Mouse (Mus musculus): ENCODE results near the gene Vav2. TPM values are rescaled to one million over a fixed set of nuclear protein-coding genes. Genes with fewer than 3 reads are reported as not detected.

Vav2 gene
- polyA plus RNA-seq, 1 experiment from 2014 or later = 3.2 TPM

DNA sequence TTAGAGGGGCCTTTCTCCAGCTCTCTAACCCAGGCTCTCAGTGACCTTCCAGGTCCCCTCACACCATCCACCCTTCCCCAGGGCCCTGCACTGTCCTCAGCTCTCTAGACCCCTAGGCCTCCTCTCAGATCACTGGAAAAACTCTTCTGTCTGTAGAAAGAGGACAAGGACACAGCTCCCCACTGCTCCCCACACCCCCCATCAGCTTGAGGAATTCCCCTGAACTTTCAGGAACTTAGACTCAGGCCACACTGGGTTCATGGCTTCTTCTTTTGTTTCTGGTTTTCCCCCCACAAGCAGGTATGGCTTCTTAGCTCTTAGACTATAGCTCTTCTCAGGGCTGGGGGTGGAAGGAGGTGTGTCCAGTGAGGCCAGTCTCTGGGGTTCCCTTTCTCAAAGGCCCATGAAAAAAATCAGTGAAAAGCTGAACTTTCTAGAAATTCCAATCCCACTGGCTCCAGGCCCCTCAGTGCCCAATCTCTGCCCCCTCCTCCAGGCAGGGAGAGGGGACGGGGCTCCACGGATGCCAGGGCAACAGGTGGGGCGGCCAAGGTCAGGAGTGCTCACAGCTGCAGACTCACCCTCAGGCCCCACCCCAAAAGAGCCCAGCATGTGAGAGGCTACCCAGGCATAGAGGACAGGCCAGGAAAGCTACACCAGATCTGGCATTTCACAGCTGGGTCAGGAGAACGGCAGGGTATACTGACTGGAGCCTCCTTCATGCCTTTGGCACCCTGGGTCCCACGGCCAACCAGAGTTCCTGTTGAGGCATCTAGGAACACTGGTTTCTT is 21.5 kb downstream of the Vav2 start:
- peaks cover 62% of the 10 kb centered on the region for H3K4me1 ChIP-seq (replicated peaks)
- ATAC-seq (ENCODE audit: low read depth) = 0 out of 2 replicates have a peak, but pooled peaks have one; percentile 18
- DNase-seq = no peak
- no peak overlapping the region for H3K9ac ChIP-seq
- H3K9me3 ChIP-seq (replicated peaks) = no peaks in the 10 kb centered on the region
- H3K4me2 ChIP-seq = no peak overlapping the region
- no peaks in the 10 kb centered on the region for H3K27me3 ChIP-seq
- H3K4me3 ChIP-seq (replicated peaks) = no peak overlapping the region
- 0 out of 2 replicates have a peak overlapping the region, but pooled peaks have one; percentile 3 for H3K27ac ChIP-seq
- no peaks in the 10 kb centered on the region for H3K36me3 ChIP-seq
- whole genome bisulfite sequencing (ENCODE audit: insufficient replicate concordance) = 54% methylated on average over 5 of the region's 5 CpGs

DNA sequence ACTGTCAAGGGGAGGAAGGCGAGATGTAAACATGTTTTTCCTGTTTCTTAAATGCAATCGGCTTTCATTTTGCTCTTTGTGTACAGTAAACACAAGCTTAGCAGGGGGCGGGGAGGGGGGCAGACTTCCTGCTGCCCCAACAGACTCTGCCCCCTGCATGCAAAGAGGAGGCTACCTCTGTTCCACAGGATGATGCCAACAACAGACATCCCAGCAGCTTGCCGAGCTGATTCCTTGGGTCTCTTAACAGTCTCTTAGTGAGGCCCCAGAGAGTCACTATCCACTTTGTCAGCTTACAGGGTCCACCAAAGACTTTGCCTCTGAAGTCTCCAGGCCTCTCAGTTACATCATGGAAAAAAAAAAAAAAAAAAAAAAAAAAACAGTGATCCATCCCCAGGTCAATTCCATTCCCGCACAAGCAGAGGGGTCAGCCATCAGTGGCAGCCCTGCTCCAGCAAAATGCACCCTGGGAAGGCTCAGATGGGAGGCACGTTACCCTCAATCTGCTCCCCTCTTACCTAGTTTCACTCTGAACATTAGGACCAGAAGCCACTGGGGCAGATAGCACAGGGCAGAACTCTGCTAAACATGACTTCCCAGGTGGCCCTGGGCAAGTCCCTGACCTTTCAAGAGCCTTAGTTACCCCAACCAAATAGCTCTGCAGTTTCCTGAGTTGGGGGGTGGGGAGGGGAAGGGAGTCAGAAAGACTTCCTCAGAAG is 22.3 kb downstream of the Vav2 start:
- H3K4me1 ChIP-seq (replicated peaks) = peaks cover 60% of the 10 kb centered on the region
- no peaks in the 10 kb centered on the region for H3K27me3 ChIP-seq
- H3K27ac ChIP-seq = 0 out of 2 replicates have a peak overlapping the region, but pooled peaks have one; percentile 3
- DNase-seq = no peak
- no peak overlapping the region for H3K4me2 ChIP-seq
- H3K9ac ChIP-seq = no peak overlapping the region
- peak; percentile 49; the same call in 1 of the 2 replicates for ATAC-seq (ENCODE audit: low read depth)
- 0 out of 2 replicates have a peak, but pooled peaks cover 3% of the 10 kb centered on the region for H3K9me3 ChIP-seq (replicated peaks)
- H3K36me3 ChIP-seq = peaks cover under 1% of the 10 kb centered on the region; the same call in 1 of the 2 replicates
- no peak overlapping the region for H3K4me3 ChIP-seq (replicated peaks)
- WGBS (ENCODE audit: insufficient replicate concordance) = 53% methylated on average over 6 of the region's 6 CpGs

DNA sequence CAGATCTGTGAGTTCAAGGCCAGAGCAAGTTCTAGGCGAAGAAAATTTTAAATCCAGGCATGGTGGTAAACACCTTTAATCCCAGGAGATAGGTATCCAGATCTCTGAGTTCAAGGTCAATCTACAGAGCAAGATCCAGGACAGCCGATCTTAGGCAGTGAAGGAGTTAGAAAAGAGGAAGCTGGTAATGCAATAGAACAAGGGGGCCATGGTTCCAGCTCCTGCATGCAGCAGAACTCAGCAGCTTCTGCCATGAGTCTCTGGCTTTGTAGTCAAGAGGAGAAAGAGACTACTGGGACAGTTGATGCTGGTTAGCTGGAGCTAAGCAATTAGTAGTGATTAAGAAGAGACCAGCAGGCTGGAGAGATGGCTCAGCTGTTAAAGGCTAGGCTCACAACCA is 25.3 kb downstream of the Vav2 start:
- 0 out of 2 replicates have a peak, but pooled peaks cover 6% of the 10 kb centered on the region for H3K9me3 ChIP-seq (replicated peaks)
- ATAC-seq (ENCODE audit: low read depth) (no peak), DNase-seq (no peak)
- peaks cover 8% of the 10 kb centered on the region; the same call in 1 of the 2 replicates for H3K36me3 ChIP-seq
- no peak overlapping the region for H3K4me2 ChIP-seq
- H3K4me3 ChIP-seq (replicated peaks) = no peak overlapping the region
- H3K27me3 ChIP-seq = no peaks in the 10 kb centered on the region
- H3K9ac ChIP-seq = no peak overlapping the region
- peaks cover 35% of the 10 kb centered on the region for H3K4me1 ChIP-seq (replicated peaks)
- no peak overlapping the region for H3K27ac ChIP-seq
- WGBS (ENCODE audit: insufficient replicate concordance) = 42% methylated on average over 2 of the region's 2 CpGs

DNA sequence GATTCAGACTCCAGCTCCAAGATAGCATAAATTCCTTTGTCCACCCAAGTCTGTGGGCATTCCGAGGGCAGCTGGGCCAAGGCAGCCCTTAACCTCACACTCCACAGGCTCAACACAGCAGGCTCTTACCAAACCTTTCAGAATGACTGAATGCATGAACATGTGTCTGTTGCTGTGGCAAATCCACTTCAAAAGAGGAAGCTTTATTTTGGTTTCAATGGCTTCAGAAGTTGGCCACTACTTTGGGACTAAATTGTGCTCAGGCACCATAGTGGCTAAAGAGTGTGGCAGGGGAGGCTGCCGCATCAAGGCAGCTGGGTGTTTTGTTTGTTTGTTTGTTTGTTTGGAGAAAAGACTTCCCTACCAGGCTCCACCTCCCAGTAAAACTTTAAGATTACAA is 26.8 kb downstream of the Vav2 start:
- no peak overlapping the region for H3K27ac ChIP-seq
- peaks cover 8% of the 10 kb centered on the region; the same call in 1 of the 2 replicates for H3K36me3 ChIP-seq
- no peak overlapping the region for H3K4me3 ChIP-seq (replicated peaks)
- H3K27me3 ChIP-seq = no peaks in the 10 kb centered on the region
- no peak overlapping the region for H3K9ac ChIP-seq
- no peak for ATAC-seq (ENCODE audit: low read depth)
- WGBS (ENCODE audit: insufficient replicate concordance) = 76% methylated on average over 2 of the region's 2 CpGs
- no peak for DNase-seq
- 0 out of 2 replicates have a peak, but pooled peaks cover 6% of the 10 kb centered on the region for H3K9me3 ChIP-seq (replicated peaks)
- H3K4me2 ChIP-seq = no peak overlapping the region
- H3K4me1 ChIP-seq (replicated peaks) = peaks cover 35% of the 10 kb centered on the region

DNA sequence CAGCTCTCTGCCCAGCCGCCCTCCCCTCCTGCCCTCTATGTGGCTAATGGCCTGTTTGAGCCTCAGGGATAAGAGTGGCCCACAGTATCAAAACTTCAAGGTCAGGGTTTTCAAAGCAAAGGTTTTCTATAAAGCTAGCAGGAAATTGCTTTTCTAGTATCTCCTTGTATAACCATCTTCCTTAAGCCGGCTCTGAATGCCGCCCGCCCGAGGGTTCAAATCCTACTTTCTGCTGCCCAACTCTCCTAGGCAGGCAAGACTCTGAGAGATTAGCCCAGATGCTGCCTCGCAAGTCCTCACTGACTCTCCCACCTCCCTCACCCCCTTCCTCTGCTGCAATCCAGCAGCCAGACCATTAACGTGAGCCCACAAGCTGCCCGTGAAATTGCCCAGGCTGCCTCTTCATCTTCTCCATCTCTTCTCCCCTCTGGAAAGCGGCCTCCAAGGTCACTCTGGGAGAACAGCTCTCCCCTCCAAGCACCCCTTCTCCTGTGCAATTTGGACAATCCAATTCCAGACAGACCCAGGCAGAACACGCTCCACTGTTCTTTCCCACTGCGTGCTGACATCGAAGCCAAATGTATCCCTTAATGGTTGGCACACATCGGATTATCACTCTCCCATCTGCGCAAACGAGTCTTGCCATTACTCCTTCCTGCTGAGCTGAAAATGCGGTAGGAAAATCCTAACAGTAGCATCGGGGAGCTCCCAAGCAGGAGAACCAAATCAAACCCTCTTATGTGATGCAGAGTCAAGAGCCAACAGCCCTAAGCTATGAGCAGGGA is 30.0 kb downstream of the Vav2 start:
- no peaks in the 10 kb centered on the region for H3K27me3 ChIP-seq
- H3K36me3 ChIP-seq = peaks cover 8% of the 10 kb centered on the region; the same call in 1 of the 2 replicates
- 69% methylated on average over 17 of the region's 17 CpGs for WGBS (ENCODE audit: insufficient replicate concordance)
- H3K9ac ChIP-seq = no peak overlapping the region
- no peak for ATAC-seq (ENCODE audit: low read depth)
- no peak overlapping the region for H3K4me3 ChIP-seq (replicated peaks)
- H3K9me3 ChIP-seq (replicated peaks) = 0 out of 2 replicates have a peak, but pooled peaks cover 6% of the 10 kb centered on the region
- H3K4me2 ChIP-seq = no peak overlapping the region
- peaks cover 29% of the 10 kb centered on the region for H3K4me1 ChIP-seq (replicated peaks)
- DNase-seq = no peak
- H3K27ac ChIP-seq = no peak overlapping the region

DNA sequence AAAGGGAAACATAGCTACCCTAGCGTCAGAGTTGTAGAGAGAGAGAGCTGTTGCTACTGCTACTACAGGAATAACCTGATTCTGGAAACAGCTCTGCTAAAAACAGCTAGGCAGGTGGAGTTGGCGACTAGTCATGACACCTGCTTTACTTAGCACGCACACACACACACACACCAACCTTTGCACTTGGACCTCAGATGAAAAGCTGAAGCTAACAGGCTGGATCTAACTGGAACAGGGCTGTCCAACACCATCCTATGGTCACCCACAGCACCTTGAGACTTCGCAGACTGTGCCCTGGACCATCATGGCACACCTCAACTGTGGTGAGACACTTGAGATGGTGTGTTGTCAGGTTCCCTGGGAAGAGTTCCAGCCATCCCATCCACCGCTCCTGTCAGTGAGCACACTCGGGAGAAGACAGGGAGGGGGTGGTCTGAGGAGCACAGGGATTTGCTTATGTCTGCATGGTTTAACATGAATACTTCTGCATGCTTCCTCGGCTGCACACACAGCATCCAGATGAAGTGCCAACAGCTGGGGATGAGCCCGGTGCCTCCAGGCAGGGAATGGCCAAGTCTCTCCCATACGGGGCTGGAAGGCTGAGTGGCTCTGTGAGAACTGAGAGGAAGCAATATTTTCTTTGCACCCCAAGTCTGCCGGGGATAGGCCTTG is 32.5 kb downstream of the Vav2 start:
- no peaks in the 10 kb centered on the region for H3K27me3 ChIP-seq
- H3K4me1 ChIP-seq (replicated peaks) = peaks cover 53% of the 10 kb centered on the region
- WGBS (ENCODE audit: insufficient replicate concordance) = 68% methylated on average over 10 of the region's 10 CpGs
- H3K4me2 ChIP-seq = no peak overlapping the region
- H3K36me3 ChIP-seq = peaks cover 6% of the 10 kb centered on the region; the same call in 1 of the 2 replicates
- no peak overlapping the region for H3K4me3 ChIP-seq (replicated peaks)
- no peak for DNase-seq
- H3K9me3 ChIP-seq (replicated peaks) = 0 out of 2 replicates have a peak, but pooled peaks cover under 1% of the 10 kb centered on the region
- no peak for ATAC-seq (ENCODE audit: low read depth)
- H3K9ac ChIP-seq = no peak overlapping the region
- H3K27ac ChIP-seq = no peak overlapping the region

DNA sequence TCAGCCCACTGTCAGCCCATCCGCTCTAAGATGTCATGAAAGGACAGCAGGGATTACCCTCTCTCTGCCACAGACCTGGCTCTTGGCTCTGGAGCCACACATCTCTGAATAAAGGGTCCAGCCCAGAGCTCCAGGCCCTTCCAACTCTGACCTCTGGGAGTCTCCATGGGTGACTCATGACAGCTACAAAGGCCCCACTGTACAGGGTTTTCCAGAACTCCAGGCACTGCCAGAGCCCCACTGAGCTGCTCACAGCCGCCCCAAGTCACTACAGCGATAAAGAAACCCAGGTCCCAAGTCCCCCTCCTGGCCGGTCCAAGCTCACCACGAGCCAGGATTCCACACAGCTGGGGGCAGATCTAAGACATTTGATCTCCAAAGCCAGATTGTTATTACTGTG is 34.6 kb downstream of the Vav2 start:
- Histone ChIP-seq H3K36me3 (no peaks in the 10 kb centered on the region), H3K9me3 (replicated peaks) (no peaks in the 10 kb centered on the region), H3K4me3 (replicated peaks) (no peak overlapping the region), H3K4me1 (replicated peaks) (peaks cover 62% of the 10 kb centered on the region), H3K27me3 (no peaks in the 10 kb centered on the region), H3K27ac (no peak overlapping the region), H3K4me2 (no peak overlapping the region), H3K9ac (no peak overlapping the region)
- ATAC-seq (ENCODE audit: low read depth) = no peak
- no peak for DNase-seq
- WGBS (ENCODE audit: insufficient replicate concordance) = 56% methylated on average over 5 of the region's 5 CpGs

DNA sequence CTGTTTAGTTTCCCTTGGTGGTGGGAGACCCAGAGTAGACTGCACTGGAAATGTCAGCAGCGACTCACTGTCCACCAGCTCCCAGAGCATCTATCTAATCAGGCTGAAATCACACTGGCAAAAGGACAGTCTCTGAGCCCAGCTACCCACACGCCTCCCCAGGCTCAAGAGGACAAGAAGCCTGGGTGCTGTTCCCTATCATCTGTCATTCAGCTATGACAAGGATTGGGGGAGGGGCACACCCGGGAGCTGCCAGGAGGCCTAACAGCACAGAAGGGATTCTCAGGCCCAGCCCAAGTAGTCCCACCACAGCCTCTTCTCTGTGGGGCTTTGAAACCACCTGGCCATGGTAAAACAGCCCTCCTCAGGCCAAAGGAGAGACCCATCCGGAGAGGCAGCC is 36.1 kb downstream of the Vav2 start:
- Histone ChIP-seq H3K36me3 (peaks cover 3% of the 10 kb centered on the region; the same call in 1 of the 2 replicates), H3K9me3 (replicated peaks) (no peaks in the 10 kb centered on the region), H3K27ac (no peak overlapping the region; the same call in 1 of the 2 replicates), H3K4me1 (replicated peaks) (peaks cover 56% of the 10 kb centered on the region), H3K4me2 (no peak overlapping the region), H3K9ac (no peak overlapping the region), H3K27me3 (no peaks in the 10 kb centered on the region), H3K4me3 (replicated peaks) (no peak overlapping the region)
- 36% methylated on average over 4 of the region's 4 CpGs for WGBS (ENCODE audit: insufficient replicate concordance)
- ATAC-seq (ENCODE audit: low read depth) (no peak), DNase-seq (peak; percentile 17)

DNA sequence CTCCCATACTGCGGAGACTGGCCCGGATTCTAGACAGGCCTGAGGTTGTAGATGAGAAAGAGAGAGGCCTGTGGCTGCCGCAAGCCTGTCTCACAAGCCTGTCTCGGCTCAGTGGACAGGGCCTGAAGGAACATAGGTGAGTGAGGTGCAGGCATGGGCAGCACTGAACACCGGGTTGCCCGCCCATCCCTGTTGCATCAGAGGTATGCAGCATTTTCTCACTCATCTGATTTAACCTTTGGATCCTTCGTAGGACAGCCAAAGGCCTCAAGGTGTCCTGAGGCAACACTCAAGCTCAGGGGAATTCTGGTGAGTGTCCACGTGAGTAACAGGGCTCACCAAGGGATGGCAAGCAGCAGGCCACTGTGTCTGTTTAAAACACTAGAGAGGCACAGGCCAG is 36.5 kb downstream of the Vav2 start:
- Histone ChIP-seq H3K4me2 (peak overlapping the region; percentile 31), H3K4me1 (replicated peaks) (peaks cover 51% of the 10 kb centered on the region), H3K9me3 (replicated peaks) (no peaks in the 10 kb centered on the region), H3K27ac (0 out of 2 replicates have a peak overlapping the region, but pooled peaks have one; percentile 41), H3K27me3 (no peaks in the 10 kb centered on the region), H3K36me3 (peaks cover 3% of the 10 kb centered on the region; the same call in 1 of the 2 replicates), H3K9ac (0 out of 2 replicates have a peak overlapping the region, but pooled peaks have one; percentile 31), H3K4me3 (replicated peaks) (no peak overlapping the region)
- no peak for DNase-seq
- ATAC-seq (ENCODE audit: low read depth) = no peak
- WGBS (ENCODE audit: insufficient replicate concordance) = 63% methylated on average over 8 of the region's 8 CpGs
